Mouse (Mus musculus) heart, adult 11 months (tissue): Measurements from ENCODE around the gene Pkhd1.

ENCODE experiments used
- DNase-seq: peaks from one replicate; pipeline ENCODE4 v3.0.0; 2022

The Pkhd1 gene

DNA sequence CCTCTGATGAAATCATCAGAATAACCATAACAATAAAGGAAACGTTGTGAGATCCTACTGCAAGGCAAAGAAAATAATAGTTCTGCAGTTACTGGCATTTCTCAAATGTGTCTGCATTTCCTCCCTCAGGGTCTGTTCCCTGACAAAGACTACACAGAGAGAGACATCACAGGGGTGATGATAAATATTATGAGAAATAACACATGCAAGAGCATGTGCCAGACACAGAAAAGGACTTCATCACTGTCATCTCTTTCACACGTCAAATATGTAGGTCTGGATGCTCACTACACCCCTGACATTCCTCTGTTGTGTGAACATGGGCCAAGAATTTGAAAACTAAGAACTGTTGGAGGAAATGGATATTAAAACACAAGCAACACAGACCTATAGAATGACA lies 369.7 kb downstream of the Pkhd1 start:
- DNase-seq, result no peak

DNA sequence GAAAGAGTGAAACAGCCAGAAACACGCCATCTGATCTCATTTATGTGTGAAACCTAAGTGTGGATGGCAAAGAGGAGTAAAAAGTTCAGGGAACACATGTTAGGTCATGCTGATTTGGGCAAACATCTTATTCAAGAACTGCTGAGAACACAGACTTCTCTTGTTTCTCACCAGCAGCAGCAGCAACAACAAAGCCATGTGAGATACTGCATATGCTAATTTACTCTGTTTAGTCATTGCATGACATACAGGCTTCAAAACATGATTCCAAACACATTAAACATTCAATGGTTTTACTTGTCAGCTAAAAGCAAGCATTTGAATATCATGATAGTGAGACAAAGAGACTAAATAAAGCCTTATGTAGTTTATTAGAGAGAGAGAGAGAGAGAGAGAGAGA lies 401.2 kb downstream of the Pkhd1 start:
- DNase-seq, result no peak

DNA sequence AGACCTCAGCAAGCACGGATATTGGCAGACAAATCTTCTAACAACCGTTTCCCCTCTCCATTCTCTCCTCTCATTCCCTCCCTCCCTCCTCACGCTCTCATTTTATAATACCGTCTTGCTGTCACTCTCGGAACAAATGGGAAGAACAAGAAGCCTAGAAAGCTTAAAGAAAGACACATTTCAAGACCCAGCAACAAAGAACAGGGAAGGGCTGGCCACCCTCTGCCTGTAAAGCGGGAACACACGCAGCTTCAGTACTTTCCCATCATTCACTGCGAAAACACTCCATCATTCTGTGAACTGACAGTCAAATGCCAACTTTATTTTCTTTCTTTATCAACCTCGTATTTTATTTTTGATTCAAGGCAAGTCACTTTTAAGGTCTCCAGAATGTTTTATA lies 427.4 kb downstream of the Pkhd1 start:
- peak; percentile 66 for DNase-seq

DNA sequence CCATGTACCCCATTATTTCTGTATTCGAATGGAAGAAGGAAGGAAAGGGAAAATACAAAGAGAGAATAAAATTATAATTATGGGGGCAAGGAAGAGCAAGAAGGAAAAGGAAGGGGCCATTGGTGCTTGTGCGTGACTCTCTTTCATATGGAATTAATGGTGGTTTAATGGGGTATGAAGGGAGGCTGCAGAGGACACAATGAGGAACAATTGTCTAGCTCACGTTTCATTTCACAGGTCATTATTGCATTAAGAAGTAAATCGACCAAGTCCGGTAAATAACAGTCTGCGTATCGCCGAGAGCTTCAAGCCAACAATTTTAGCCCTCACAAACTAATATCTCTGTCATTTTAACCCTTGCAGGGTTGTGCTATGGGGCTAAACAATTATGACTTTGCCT lies 437.7 kb downstream of the Pkhd1 start:
- no peak for DNase-seq

DNA sequence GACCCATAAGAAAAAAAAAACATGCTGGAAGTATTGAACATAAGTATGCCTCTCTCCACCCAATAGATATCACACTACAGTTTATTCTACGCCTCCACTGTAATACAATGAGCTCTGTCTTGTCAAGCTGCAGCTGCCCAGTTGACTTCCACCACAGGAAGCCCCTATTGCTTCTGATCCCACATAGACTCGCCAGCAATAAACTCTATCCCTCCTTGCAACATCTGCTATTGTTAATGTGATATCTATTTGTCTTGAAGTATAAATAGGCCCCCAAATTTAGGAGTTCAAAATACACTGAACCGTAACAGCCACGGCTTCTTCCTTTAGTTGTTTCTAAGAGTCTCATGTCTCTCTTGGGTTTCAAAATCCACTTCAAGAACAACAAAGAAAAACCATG lies 446.7 kb downstream of the Pkhd1 start:
- DNase-seq, result no peak

DNA sequence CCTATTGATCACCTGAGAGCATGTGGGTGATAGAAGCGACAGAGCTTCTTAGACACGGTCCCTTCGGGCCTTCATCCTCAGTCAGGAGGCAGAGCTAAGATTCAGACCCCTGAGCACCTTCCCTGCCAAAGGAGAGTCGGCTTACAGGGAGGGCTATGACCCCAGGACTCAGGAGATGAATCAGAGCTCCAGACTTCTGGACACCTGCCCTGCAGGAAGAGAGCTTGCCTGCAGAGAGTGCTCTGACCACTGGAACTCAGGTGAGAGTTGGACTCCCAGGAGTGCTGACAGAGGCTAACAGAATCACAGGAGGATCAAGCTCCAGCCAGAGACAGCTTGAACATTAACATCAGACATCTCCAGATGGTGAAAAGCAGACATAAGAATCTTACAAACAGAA lies 467.2 kb downstream of the Pkhd1 start:
- peak; percentile 52 for DNase-seq

DNA sequence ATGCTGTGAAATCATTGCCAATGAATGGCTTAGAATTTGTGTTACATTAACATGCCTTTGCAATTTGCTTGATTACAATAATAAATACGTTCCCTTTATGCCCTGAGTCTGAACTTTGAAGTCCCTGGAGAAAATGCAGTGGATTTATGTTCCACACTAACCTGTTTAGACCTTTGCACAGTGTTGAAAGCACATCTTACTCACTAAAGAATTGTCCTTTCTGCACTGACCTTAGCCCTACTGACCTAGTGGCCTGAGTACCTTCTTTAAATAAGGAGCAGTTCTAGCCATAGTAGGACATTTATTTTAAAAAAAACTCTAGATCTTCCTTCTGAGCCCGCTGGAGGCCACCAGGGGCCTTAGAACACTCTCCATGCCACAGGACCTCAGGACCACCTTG lies 467.8 kb downstream of the Pkhd1 start:
- DNase-seq, result no peak

DNA sequence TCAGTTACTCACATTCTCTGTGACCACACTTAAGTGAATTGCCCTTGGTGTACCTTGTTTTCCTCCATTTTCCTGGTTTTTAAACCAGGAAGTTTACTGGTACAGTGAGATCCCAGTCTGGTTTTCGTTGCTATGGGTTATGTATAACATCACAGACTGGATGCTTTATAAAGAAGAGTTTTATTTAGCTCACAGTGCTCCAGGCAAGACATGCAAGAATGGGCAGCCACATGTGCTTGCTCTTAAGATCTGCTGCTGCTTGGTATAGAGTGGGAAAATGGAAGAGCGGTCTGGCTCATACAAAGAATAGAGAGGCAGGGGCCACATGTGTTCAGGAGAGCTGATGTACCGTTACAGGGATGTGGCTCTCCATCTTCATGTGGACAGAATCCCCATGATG lies 481.7 kb downstream of the Pkhd1 start:
- DNase-seq, result no peak

DNA sequence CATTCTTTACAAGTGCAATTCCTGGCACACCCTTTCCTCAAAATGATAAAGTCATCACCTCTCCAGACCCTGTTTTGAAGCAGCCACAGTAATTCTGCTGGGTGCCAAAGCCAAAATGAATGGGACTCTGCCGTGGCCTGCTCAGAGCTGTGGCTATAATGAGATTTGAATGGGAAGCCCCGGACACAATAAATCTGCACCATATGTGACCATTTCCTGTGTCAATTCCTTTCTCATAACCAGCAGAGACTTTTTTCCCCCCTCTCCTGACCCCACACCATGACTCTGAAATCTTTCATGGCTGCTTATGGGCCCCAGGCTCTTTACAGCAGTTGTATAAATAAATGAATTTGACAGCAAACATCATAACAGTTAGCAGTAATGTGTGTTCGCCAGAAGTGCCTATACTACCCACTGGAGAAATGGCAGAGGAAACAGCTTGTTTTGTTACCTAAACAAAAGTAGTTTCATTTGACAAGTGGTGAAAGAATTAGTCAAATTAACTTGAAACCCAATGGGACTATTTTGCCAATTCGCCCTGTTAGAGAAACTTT lies 482.7 kb downstream of the Pkhd1 start:
- no peak for DNase-seq

DNA sequence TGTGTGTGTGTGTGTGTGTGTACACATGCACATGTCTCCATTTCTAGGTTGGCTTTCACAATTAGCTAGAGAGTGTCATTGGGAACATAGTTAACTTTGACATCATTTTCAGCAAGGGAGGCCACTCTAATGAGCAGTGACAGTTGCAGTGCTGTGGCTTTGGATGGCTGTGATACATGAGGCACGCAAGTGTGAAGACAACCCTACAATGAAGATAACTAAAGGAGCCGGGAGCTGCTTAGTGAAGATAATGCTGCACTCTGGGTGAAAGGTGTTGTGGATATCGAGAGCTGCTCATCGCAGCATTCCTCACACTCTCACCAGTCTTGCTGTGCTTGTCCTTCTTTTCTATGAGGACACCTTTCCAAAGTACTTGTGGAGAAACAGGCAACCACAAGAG lies 484.2 kb downstream of the Pkhd1 start:
- DNase-seq, result no peak

DNA sequence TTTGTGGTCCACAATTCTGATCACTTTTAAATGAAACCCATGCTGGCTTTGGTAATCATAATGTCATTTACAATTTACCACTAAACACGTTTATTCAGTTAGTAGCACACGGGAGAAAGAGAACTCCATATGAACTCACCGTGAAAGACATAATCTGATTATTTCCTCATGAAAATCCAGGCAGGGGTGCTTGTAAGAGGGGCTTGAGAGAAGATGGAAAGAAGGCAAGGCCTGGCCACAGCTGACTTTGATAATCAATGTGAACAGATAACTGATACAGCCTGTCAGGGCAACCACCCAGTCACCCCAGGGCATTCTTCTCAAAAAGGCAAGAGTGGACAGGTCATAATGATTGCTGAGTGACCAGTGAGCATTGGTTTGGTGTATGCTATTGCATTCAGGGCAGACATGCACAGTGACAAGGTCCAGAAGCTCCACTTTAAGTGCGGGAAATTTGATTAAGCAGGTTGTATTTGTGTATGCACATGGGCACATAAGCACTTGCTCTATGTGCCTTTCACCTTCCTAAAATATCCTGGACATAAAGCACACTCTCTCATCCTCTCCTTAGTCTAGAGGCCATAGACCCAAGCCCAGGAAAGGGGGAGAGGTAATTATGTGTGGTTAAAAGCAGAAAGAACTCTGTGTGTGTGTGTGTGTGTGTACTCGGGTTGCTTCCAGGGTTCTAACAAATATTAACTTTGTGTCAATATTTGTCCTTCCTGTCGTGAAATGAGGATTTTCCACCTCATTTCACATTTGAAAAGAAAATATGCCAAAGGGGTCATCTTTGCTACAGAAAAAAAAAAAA lies 485.9 kb downstream of the Pkhd1 start:
- DNase-seq, result no peak

DNA sequence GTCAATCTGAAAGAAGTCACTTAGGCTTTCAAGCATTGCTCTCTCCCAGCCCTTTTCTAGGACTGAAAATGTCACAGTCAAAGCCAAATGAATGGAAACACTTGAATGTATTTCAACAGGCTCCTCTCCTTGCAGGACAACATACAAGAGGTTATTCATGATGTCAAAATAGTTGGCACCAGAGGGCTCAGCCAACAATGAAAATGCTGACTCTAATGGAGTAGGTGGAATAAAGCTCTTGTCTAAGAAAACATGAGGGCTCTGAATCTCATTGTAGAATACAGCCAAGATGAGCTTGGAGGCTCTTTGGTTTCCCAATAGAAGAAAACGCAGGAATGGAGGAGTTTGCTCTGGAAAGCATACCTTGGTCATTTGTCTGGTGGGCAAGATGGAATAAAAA lies 500.5 kb downstream of the Pkhd1 start:
- DNase-seq, result no peak

DNA sequence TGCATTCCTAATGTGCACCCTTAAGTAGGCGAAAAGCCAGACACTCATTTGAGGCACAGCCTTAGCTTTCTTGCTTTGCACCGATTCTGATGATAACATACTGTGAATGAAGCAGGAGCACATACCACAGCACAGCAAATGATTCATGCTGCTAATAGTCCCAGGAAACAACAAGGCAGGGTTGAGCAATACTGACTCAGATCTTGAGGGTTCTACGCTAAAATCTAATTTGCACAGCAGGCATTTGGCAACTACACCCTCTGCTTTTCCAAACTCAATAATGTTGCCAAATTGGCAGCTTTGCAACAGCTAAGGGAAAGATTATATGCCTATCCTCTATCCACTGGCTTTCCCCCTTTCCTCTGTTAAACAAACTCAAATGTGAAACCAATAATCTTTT lies 548.1 kb downstream of the Pkhd1 start:
- DNase-seq, result no peak

DNA sequence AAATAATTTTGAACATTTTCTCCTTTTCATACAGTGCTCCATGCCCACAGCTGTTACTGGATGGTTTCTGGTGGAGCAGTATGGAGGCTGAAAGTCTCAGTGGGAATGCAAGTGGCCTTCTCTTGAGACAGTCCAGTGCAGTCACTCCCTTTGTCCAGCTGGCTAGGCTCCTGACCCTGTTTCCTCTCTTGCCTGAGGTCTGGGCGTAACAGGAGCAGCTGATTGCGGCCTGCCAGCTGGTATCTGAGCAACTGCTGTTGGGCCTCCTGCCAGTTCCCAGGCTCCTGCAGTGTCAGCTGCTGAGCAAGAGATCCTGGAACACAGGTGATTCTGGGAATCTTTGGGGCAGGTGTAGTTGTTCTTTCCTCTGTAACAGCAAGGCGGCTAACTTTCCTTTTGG lies 559.6 kb downstream of the Pkhd1 start:
- peak; percentile 96 for DNase-seq

DNA sequence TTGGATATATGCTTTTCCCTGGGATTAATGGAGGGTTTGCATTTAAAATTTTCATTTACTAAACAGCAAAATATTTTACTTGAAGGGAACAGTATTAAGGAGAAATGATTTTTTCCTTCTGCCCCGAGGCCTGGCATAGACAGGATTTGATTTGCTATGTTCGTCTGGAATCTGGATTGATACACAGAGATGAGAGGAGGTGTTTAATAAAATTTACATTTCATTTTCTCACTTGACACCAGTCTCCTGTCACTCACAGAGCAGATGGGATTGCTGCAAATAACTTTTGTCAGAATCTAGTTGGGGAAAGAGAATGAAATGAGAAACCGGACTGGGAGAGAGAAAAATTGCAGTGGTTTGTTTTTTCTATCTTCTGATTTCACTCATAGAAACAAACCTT lies 578.5 kb downstream of the Pkhd1 start:
- DNase-seq, result no peak

DNA sequence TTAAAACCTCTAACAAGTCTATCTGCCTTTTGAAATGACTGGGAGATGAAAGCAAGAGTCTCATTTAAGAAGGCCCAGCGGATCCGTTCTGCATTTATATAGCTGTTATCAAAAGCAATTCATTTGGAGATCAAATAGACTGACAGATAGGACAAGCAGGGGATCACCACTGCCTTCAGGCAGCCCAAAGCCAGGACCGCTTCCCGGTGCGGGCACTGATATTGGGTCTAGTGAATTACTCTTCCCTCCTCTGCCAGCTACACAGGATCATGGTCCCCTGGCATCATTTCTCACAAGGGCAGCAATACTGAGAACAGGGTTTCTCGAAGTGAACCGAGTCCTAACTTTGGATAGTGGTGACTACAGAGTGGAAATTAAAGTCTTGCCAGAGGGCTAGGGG lies 582.6 kb downstream of the Pkhd1 start:
- no peak for DNase-seq

DNA sequence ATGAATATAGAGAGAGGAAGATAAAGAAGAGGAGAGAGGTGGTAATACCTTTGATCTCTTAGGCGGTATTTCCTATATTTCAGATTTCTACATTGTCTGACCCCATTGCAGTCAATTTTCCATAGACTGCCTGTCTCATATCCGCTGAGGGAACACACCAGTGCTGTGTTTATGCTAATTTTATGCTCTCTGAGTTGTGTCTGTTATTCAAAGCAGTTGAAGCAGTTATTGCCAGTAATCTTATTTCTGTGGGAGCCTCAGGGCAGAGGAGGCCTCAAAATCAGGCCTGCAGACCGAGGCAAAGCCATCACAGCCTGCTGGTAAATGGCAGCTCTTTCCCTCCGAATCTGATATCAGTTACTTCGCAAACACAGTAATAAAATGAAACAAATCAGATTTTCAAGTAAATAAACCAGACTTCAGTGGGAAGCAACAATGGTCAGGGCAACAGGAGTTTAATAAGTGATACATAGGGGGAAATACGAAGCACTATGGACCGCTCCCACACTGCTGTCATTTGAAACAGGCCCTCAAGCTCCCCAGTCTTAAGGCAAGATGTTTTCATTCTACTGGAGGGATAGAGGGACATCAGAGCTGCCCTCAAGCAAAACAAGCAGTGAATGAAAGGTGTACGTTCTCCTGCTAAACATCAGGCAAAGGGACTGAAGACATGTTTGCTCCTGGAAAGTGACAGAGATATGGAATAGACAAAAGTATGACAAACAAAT lies 599.5 kb downstream of the Pkhd1 start:
- DNase-seq, result no peak

DNA sequence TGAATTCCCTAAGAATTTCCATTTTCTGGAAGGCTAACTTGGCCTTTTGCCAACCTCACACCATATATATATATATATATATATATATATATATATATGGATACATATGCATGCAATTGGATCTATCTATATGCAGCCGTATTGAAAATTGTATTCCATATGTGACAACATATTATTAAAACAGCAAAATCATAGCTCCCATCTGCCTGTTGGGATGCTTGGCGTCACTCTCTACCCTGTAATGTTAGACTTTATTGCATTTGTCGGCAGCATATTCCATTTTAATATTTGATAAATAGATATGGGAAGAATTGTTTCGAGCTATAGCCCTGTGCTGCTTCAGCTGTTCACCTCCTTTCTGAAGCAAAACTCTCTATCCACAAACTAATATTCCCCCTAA lies 600.2 kb downstream of the Pkhd1 start:
- no peak for DNase-seq
